Mouse (Mus musculus) thymus, postnatal 0 days (tissue): ENCODE results near the gene Pax7. TPM values are rescaled to one million over a fixed set of nuclear protein-coding genes. Genes with fewer than 3 reads are reported as not detected.
A peak's percentile ranks its signal among the peaks of the same experiment; 100 is the strongest.

Experiments
- DNase-seq: peaks from one replicate; pipeline ENCODE4 v3.0.0-alpha.2; 2015; ENCODE audit warnings: low spot score
- polyA plus RNA-seq: library from polyadenylated mRNA; unstranded; fragments of >200 nt; fragmentation: Nextera tagmentation; extraction: Ambion mirVana; gene quantifications from 2 replicates; pipeline ENCODE4 v1.2.1, GENCODE M21; 2015

The Pax7 gene
- polyA plus RNA-seq, 1 experiment from 2014 or later: 0.09 TPM

DNA sequence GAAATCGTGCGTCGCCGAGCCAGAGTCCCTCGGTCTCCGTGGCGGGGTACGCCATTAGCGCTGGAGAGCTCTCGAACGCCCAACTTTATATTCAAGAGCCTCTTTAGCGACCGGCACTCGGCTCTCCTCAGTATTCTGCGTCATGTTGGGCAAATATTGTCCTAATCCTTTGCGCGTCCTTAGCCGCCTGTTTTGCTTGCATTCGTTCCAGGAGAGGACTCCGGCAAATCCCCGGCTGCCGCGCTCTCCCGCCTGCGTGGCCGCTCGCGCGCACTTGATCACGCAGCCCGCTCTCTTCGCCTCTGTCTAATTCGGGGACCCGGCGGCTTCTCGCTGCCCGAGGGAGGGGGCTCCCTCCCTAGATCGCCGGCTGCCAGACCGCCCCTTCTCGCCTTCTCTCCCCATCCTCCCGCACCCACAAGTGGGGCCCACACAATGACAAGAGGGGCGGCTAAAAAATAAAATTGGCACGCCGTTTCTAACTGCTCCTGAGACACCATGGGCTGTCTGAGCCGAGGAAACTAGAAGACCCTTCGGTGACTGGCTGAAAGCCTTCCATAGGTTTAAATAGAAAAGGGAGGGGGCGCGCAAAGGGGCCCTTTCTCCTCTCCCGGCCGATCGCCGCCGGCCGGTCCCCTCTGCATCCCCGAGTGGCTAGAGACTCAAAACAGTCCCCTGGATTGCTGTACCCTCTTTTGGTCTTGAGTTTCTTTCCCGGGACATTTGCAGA, 1.7 kb downstream of the Pax7 start:
- no peak for DNase-seq

DNA sequence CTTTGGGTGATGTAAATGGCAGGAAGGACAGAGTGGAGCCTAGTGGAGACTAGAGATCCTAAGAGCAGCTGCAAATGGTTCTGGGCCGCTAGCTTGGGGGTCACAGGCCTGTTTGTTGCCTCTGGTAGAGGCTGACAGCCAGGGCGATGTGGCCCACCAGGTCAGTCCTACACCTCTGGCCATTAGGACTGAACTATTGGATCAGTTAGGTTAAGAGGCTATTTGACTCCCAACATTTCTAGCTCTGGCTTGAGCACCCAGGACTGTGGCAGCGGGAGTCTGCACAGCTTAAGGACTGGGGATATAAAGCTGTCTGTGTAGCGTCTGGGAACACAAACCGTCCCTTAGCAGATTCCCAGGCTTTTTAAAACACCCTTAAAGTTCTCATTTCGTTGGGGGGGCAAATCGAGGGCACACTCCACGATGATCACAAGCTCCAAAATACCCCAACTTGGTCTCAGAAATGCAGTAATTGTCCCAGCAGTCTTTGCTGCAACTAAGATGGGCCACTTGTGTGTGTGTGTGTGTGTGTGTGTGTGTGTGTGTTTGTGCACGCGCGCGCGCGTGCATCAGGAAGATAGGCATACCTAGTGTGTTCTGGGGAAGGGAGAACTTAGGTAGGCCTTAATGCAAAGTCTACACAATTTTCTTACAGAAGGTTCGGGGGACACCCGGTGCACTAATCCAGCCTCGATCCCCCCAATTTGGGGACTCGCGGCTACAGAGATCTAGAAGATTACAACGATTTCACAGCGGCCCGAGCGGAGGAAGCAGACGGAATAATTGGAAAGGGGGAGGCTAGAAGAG, 2.5 kb downstream of the Pax7 start:
- DNase-seq: no peak

DNA sequence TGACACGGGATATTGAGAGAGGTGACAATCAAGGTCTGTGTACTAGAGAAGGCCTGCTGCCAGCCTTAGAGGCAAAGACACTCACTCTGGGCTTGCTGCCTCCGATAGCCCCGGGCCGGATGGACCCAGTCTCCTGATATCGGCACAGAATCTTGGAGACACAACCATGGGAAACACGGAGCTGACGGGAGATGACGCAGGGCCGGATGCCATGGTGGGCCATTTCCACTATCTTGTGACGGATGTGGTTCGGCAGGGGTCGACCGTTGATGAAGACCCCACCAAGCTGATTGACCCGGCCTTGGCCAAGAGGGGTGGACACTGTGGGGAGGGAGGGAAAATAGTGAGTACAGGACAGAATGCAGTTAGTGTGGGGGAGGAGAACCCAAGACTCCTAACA, 3.3 kb downstream of the Pax7 start:
- no peak for DNase-seq

DNA sequence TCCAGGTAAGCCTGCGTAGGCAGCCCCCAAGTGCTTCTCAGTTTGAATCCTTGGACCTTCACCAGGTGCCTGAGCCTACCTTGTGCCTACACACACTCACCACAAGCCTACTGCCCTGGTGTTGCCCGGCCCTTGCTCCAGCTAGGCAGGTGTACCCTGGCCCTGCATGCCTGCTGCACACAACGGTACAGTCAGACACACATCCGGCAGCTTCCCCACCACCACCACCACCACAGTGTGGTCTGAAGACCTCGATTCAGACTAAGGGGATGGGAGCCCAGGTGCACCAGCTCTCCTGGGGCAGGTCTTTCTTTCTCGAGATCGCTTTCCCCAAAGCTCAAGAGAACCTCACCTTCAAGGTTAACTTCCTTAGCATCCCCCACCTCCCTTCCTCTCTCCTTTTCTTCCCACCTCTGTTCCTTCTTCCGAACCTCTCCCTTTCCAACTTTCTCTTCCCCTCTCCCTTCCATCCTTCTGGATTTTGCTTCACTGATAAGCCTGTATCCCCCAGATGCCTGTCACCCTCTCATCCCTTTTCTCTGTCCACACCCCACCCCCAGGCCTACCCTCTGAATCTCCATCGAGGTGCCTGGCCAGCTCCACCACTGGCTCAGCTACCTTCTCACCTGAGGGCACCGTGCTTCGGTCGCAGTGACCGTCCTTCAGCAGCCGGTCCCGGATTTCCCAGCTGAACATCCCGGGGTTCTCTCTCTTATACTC, 4.3 kb downstream of the Pax7 start:
- peak; percentile 65 for DNase-seq

DNA sequence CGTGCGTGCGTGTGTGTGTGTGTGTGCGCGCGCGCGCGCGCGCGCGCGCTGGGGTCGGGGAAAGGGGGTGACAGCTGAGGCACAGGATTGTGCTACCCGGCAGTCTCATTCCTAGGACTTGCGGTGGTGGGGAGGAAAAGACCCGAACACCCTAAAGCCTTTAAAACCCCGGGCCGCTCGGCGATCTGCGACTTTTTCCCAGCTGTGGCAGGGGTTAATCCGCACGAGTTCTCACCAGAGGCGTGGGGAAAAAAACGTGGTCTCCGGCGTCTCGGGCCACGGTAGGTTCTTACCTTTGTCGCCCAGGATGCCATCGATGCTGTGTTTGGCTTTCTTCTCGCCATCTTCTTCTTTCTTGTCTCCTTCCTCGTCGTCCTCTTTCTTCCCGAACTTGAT, 5.0 kb downstream of the Pax7 start:
- DNase-seq: no peak

DNA sequence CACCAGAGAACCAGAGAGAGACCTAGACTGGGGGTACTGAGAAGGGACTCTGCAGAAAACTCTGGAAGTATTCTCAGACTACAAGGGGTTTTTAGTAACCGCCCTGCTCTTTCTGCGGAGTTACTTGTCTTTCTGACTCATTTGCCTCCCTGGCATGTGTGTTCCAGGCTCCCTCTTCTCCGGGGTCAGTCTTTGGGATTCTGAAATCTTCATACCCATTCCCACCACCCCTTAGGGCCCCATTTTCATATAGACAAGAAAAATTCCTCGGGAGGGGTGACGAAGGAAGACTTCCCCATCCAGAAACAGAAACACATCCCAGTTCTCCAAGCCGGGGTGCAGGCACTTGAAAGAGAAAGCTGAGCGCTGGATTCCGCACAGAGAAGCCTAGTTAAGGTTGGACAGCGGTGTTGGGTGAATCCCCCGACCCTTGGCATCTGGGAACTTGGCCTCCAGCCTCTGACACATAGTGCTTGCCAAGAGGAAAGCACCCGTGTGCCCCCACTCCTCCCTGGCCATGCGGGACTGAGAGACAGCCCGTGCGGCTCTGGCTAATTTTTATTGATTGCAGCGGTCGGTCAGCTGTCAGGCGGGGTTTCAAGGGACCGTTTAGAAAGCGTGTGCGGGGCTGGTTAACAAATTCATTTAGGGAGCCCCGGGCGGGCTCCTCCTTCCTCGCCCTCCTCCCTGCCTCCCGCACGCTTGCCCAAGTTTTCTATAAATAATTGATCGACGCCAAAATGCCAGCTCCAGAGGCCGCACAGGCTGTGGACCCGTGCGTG, 5.6 kb downstream of the Pax7 start:
- no peak for DNase-seq

DNA sequence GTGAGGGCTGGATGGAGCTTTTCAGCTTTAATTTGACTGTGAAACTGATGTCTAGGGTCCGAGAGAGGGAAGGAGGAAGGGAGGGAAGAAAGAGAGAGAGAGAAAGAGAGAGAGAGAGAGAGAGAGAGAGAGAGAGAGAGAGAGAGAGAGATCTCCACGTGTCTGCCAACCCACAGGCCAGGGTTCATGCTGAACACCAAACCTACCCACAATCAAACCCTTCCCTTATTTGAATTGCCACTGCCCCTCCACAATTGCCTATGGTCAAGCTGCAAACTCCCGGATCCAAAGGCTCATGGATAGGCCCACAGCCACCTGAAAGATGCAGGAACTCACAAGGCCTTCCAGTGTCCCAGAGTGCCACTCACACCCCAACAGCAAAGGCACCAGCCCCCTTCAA, 7.1 kb downstream of the Pax7 start:
- no peak for DNase-seq

DNA sequence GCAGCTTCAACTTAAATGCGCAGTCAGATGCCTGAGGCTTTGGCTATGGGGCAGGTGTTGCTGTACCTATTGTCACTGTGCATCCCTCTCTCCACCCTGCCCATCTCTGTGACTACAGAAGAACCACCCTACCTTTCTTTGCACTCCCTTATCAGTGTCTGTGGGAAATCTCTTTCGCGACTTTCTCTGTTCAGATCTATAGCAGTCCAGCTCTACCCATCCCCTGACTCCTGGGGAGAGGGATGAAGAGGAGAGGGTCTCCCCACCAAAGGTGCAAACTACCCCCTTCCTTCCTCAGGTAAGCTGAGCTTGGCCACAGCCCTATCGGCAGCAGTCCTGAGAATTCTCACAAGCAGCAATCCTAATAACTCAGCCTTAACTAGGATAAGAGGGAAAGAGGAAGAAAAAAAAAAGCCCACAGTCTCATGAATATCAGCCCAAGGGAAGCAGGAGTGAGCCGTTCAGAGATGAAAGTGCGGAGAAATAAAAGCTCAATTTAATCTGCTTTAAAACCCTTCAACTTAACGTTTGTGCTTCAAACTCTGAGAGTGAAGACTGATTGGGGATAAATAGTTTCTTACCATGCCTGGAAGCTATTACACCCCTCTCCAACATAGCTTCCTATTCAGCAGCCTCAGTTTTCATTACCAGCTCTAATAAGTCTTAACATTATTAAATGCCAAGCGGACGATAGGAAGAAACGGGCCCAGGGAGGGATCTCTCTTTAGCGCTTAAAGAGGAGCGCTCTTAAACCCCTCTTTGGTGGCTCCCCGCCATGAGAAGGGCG, 7.8 kb downstream of the Pax7 start:
- DNase-seq: no peak

DNA sequence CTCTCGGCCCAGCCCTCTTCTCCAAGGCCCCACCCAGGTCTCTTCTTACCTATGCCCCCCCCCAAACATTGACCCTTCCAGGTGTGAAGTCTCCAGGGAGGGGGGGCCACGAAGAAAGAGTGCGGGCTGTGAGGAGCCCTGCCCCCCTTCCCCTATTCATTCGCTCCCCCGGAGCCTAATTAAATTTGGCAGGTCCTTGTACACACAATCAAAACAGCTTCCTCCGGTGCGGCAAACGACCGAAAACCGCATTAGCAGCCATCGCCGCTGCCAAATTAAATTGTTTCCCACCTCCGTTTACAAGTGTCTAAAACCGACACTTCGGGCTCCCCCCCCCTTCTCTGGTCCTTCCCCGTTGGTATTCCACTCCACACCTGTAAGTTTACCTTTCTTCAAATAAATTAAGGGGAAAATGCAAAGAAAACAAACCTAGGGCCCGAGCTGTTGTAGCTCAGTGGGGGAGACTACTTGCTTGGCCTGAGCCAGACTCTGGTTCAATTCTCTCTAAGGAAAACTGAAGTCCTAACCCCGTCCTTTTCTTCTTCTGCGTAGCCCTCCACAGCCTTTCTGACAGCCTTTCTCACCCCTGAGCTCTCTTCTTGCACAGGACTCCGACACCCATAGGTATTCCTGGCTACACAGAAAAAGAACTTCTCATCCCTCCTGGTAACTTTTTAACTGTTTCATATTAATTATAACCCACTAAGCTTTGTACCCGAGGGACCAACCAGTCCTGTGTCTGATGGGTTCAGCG, 8.6 kb downstream of the Pax7 start:
- no peak for DNase-seq

DNA sequence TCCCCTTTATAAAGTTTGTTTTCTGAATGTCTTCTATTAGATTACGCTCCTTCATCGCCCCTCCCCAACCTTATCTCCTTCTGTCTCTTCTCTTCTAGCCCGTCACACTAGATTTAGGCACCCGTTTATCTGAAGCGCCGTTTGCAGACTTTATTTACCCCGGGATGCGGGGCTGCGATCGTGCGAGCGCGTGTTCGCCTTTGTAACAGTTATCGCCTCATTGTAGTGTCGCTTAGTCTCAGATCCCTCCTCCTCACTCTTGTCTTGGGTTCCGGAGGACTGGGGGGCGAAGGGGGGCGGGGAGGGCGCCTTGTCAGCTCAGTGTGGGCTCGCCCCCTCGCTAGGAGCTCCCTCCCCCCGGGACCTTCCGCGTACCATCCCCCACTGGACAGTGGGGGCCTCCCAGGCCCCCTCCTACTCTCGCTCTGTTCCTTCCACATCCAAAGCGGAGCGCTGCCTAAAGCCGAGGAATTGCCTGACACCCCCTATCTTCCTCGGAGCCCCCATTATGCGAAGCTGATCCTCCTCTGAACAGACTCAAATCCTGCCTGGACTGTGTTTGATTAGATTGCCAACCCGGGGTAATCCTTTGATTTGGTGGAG, 9.4 kb downstream of the Pax7 start:
- DNase-seq: no peak

DNA sequence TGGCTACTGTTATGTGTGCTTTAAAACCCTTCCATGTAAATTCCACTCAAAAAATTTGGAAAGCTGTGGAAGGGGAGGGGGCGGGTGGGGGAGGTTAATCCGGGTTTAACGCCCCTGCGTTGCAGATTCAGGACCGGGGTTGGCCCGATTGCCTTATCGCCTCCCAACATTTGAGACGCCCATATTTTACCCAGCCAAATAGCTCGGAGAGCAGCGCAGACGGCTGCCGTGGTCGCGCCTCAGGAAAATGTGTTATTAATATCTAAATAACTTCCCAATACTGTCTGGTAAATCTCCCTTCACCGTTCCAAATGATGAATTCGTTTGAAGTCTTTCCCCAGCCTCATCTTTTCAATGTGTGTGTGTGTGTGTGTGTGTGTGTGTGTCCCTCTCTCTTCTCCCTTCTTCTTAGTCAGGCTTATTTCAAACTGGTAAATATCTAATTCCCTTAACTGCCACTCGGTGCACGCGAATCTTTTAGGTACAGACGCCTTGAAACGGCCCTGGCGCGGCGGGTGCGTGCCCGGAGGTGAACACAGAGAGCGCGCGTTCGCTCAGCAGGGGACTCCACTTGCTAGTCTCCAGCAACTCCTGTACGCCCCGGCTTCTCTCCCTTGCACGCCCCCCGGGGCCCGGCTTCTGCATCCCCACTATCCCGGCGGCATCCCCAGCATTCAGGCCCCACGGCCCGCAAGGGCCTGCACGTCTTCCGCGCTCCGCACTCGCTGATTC, 10.0 kb downstream of the Pax7 start:
- DNase-seq: no peak

DNA sequence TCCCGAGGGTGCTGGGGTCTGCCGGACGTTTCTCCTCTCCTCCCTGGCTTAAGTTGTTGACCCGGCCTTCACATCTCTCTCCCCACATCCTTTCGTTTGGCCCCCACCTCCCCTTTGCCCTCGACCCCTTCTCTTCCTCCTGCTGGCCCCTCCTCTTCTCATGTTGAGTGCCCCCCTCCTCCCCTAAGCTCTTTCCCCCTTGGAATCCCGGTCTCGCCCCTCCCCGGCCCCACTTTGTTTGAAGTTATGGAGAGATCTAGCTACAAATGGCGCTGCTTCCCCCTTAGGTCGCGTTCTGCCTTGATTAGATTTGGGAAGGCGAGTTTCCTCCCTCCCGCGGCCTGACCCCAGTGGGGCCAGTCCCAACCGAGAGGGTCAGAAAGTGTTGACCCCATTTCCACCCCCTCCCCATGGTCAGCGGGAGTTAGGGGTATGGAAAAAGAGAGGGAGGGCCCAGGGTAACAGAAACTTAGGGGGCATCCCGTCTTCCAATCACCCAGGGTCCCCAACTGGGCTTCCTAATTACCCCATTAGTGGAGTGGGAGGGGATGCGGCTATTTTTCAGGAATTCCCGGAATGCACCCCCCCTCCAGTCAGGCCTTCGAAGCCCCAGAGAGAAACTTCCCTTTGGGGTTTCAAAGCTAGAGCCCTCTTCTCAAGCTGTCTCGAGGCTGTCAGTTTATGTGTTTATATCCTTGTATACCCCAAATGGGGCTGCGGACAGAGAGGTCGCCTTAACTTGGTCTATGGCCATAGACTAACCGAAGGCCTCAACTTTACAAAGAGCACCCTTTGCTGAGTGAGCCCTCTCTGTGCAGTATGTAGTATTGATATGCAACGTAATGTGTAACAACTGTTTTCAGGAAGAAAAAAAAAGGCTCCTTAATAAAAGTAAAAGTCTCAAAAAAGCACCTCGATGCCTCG, 10.9 kb downstream of the Pax7 start:
- DNase-seq: no peak

DNA sequence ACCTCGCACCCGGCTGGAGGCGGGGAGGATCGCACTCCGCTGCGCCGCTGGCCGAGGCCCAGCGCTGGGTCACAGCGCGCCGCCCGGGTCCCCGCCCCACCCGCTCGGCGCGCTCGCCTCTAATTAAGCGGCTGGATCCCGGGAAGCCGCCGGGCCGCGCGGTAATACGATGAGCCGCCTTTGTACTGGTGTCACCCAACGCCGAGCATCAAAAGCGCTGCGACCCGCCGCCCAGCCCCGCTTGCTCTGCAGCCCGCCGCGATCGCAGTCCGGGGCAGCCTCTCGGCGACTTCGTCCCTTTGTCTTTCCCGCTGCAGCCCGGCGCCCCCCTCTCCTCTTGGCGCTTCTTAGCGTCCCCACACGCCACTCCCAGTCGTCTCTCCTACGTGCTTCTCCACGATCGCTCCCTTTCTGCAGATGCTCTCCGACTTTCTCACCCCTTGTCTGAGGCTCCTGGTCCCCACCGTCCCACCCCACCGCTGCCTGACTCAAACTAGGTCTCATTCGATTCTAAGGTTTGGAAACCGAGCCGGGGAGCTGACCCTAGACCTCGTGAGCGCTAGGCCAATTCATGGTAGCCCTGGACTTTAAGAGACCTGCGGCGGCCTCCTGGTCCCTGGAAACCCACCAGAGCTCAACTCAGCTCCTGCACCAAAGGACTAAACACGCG, 11.7 kb downstream of the Pax7 start:
- no peak for DNase-seq

DNA sequence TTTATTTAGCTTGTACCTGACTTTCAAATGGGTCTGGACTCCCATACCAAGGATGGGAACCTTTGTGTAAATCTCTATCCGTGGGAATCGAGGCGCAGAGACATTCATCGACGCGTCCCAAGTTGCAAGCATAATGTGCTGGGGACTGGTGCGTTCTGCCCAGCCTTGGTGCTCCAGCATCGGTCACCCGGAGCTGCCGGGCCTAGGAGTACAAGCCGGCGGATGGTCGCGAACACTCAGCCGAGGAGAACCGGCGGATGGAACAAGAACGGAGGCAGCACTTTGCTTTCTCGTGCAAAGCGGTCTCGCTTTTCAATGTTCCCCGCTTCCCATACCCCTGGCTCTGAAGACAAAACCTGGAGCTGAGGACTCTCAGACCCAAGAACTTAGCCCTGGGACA, 12.3 kb downstream of the Pax7 start:
- no peak for DNase-seq

DNA sequence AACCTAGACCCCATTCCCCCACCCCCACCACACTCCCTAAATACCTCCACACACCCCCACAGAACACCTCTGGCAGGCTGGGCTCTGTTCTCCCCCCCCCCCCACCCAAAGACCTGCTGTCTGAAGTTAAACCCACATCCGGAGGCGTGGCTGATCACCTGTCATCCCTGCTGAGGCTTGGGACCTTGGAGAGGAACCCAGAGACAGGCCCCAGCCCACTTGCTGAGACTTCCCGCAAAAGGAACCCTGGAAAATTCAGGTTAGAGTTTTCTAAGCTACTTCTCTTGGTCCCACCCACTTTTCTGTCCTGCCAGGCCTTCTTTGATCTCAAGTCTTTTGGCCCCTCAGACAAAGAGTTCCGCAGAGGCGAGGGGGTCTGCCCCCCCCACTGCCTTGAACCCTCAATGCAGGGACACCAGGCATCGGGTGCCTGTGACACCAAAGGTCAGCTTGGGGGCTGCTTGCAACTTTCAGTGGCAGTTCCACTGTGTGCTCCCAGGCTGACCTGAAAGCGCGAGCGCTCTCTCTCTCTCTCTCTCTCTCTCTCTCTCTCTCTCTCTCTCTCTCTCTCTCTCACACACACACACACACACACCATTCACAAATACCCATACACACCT, 13.8 kb downstream of the Pax7 start:
- peak; percentile 48 for DNase-seq

DNA sequence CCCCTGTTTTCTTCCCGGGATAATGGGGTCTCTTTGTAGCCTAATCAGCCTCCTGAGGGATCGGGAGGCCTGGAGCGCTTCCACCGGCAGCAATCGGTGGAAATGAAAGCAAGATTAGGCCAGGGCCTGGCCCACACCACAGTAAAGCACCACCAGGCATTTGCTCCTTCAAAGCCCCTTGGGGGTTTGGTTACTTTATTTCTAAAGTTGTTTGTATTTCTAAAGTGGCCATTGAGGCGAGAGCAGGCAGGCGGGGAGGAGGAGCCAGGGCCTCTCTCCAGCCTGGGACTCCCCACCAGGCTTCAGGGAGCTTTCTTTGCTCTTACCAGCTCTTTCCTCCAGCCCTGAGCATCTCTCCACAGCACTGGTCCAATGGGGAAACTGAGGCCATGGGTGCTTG, 15.2 kb downstream of the Pax7 start:
- no peak for DNase-seq
